Mouse (Mus musculus): ENCODE results near the gene Mog.

DNA sequence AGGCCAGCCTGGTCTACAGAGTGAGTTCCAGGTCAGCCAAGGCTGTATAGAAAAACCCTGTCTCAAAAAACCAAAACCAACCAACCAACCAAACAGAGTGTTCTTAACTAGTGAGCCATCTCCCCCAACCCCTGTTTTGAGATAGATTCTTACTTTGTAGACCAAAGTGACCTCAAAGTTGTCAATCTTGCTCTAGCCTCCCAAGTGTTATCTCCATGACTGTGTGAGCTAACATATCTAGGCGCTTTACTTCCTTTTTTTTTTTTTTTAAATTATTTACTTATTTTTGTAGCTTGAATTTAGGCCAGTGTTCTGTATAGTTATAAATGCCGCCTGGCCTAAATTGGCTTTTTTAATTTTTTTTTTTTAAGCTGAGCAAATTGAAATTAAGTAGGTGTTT is 42.8 kb upstream of the Mog start:
- TF ChIP-seq CTCF (IDR thresholded peaks at IDR 0.05; ENCODE audit: borderline replicate concordance, control insufficient read depth, extremely low read depth, insufficient read depth, low read length, poor library complexity) = no peak
- TF ChIP-seq POLR2A (IDR thresholded peaks at IDR 0.05; ENCODE audit: control insufficient read depth, extremely low read depth, insufficient read depth, low read length, poor library complexity) = no peak

Data from thymus, adult 2 months (tissue).